Mouse (Mus musculus) liver, postnatal 0 days (tissue): ENCODE results near the gene Lrrc4c.

Experiments used
- CTCF ChIP-seq: sonication (generic); IDR thresholded peaks from 2 replicates; pipeline ENCODE4 v1.5.1; 2016; ENCODE audit warnings: antibody characterized with exemption, low read depth
- EP300 ChIP-seq: IDR thresholded peaks from 2 replicates; pipeline ENCODE4 v1.6.1; 2016; ENCODE audit warnings: antibody characterized with exemption, low read depth, mild to moderate bottlenecking

- no peak for TF ChIP-seq CTCF
- no peak for TF ChIP-seq EP300
These were observed 1292.6 kb downstream of the Lrrc4c start for GRCm38 (mm10) chr2:97610566-97610965.
